Mouse (Mus musculus): Measurements from ENCODE around the gene Mapk13. TPM values are rescaled to one million over a fixed set of nuclear protein-coding genes. Genes with fewer than 3 reads are reported as not detected.

Gene Mapk13
- polyA plus RNA-seq, 1 experiment from 2014 or later: 1.1 TPM

- Histone ChIP-seq H3K9me3 (no peaks in the 10 kb centered on the region), H3K27ac (no peak overlapping the region), H3K4me3 (no peak overlapping the region), H3K4me2 (no peak overlapping the region), H3K36me3 (replicated peaks) (peaks cover 31% of the 10 kb centered on the region), H3K9ac (no peak overlapping the region), H3K4me1 (no peaks in the 10 kb centered on the region), H3K27me3 (replicated peaks) (no peaks in the 10 kb centered on the region)
- 82% methylated on average over 6 of the region's 6 CpGs for WGBS
- no peak for ATAC-seq (replicated peaks)
These were observed 55.8 kb downstream of the Mapk13 start for GRCm38 (mm10) chr17:28824896-28825295.

- ATAC-seq (replicated peaks): no peak
- Histone ChIP-seq H3K27ac (no peak overlapping the region), H3K36me3 (replicated peaks) (peaks cover 31% of the 10 kb centered on the region), H3K9ac (no peak overlapping the region), H3K27me3 (replicated peaks) (no peaks in the 10 kb centered on the region), H3K4me3 (no peak overlapping the region), H3K4me1 (no peaks in the 10 kb centered on the region), H3K4me2 (no peak overlapping the region), H3K9me3 (no peaks in the 10 kb centered on the region)
- WGBS: 92% methylated on average over 6 of the region's 6 CpGs
These were observed 56.4 kb downstream of the Mapk13 start for GRCm38 (mm10) chr17:28825359-28826041.

GRCm38 (mm10) chr17:28827665-28828231 lies 58.7 kb downstream of the Mapk13 start:
- peaks cover 30% of the 10 kb centered on the region for H3K36me3 ChIP-seq (replicated peaks)
- no peak for ATAC-seq (replicated peaks)

GRCm38 (mm10) chr17:28829120-28829519 lies 60.0 kb downstream of the Mapk13 start:
- Histone ChIP-seq H3K4me3 (no peak overlapping the region), H3K4me1 (no peaks in the 10 kb centered on the region), H3K36me3 (replicated peaks) (peaks cover 27% of the 10 kb centered on the region), H3K9me3 (no peaks in the 10 kb centered on the region), H3K9ac (no peak overlapping the region), H3K27ac (no peak overlapping the region), H3K4me2 (no peak overlapping the region), H3K27me3 (replicated peaks) (no peaks in the 10 kb centered on the region)
- 90% methylated on average over 14 of the region's 14 CpGs for WGBS
- ATAC-seq (replicated peaks): no peak

More at GRCm38 (mm10) chr17:28827665-28828231, 58.7 kb downstream of the Mapk13 start:
- Histone ChIP-seq H3K9me3 (no peaks in the 10 kb centered on the region), H3K4me3 (no peak overlapping the region), H3K4me1 (no peaks in the 10 kb centered on the region), H3K9ac (no peak overlapping the region), H3K27me3 (replicated peaks) (no peaks in the 10 kb centered on the region), H3K4me2 (no peak overlapping the region), H3K27ac (no peak overlapping the region)
- WGBS: 95% methylated on average over 8 of the region's 8 CpGs

Other genes with a start within 250 kb of the Mapk13 start
- gene Armc12, start 238.5 kb upstream of the Mapk13 start, polyA plus RNA-seq (2015; fragmentation: Nextera tagmentation; extraction: Ambion mirVana): not detected in 2 replicates
- gene Clpsl2, start 219.9 kb upstream of the Mapk13 start, polyA plus RNA-seq (2015; fragmentation: Nextera tagmentation; extraction: Ambion mirVana): not detected in 2 replicates
- gene Clps, start 208.5 kb upstream of the Mapk13 start, polyA plus RNA-seq (2015; fragmentation: Nextera tagmentation; extraction: Ambion mirVana): 0.36 TPM in 1 of 2 replicates, not detected in the other
- 11.3 and 11.4 TPM in 2 replicates for gene Lhfpl5, start 193.7 kb upstream of the Mapk13 start, polyA plus RNA-seq (2015; fragmentation: Nextera tagmentation; extraction: Ambion mirVana)
- gene Srpk1, start 146.6 kb upstream of the Mapk13 start, polyA plus RNA-seq (2015; fragmentation: Nextera tagmentation; extraction: Ambion mirVana): 88.2 and 91.3 TPM in 2 replicates
- gene Slc26a8, start 79.1 kb upstream of the Mapk13 start, polyA plus RNA-seq (2015; fragmentation: Nextera tagmentation; extraction: Ambion mirVana): 1.4 and 1.5 TPM in 2 replicates
- 27.5 and 27.7 TPM in 2 replicates for gene Mapk14, start 78.0 kb upstream of the Mapk13 start, polyA plus RNA-seq (2015; fragmentation: Nextera tagmentation; extraction: Ambion mirVana)
- gene AC170998.1, start 43.2 kb upstream of the Mapk13 start, polyA plus RNA-seq (2015; fragmentation: Nextera tagmentation; extraction: Ambion mirVana): 2.4 TPM in 2 replicates
- gene Brpf3, start 31.8 kb downstream of the Mapk13 start, polyA plus RNA-seq (2015; fragmentation: Nextera tagmentation; extraction: Ambion mirVana): 6.9 and 9.5 TPM in 2 replicates
- 0.05 and 0.10 TPM in 2 replicates for gene Pnpla1, start 89.1 kb downstream of the Mapk13 start, polyA plus RNA-seq (2015; fragmentation: Nextera tagmentation; extraction: Ambion mirVana)
- gene 4930539E08Rik, start 146.0 kb downstream of the Mapk13 start, polyA plus RNA-seq (2015; fragmentation: Nextera tagmentation; extraction: Ambion mirVana): 1.7 and 2.5 TPM in 2 replicates
- gene Pxt1, start 174.5 kb downstream of the Mapk13 start, polyA plus RNA-seq (2015; fragmentation: Nextera tagmentation; extraction: Ambion mirVana): 0.17 TPM in 1 of 2 replicates, not detected in the other
- gene Kctd20, start 182.7 kb downstream of the Mapk13 start, polyA plus RNA-seq (2015; fragmentation: Nextera tagmentation; extraction: Ambion mirVana): 91.1 and 93.9 TPM in 2 replicates
- gene Stk38, start 238.7 kb downstream of the Mapk13 start, polyA plus RNA-seq (2015; fragmentation: Nextera tagmentation; extraction: Ambion mirVana): 99.7 and 105 TPM in 2 replicates